Mouse (Mus musculus): Measurements from ENCODE around the gene Fignl1.

Fignl1 gene

GRCm38 (mm10) chr11:11815737-11816136, 7.0 kb upstream of the Fignl1 start:
- intact Hi-C loops (cut with DNase I): loop anchor here (10.0 kb wide), 1 partner anchor 539 kb away; no protein-coding TSS in a partner anchor

GRCm38 (mm10) chr11:11811906-11812480, 3.2 kb upstream of the Fignl1 start:
- intact Hi-C loops (cut with DNase I): loop anchor here (5.0 to 10.0 kb wide), 2 partner anchors 480 to 543 kb away; no protein-coding TSS in a partner anchor

GRCm38 (mm10) chr11:11809404-11810175, 828 bp upstream of the Fignl1 start:
- intact Hi-C loops (cut with DNase I): loop anchor here (5.0 to 10.0 kb wide), 2 partner anchors 483 to 545 kb away; no protein-coding TSS in a partner anchor

GRCm38 (mm10) chr11:11808035-11808819, 535 bp downstream of the Fignl1 start:
- intact Hi-C loops (cut with DNase I): no loop called here

GRCm38 (mm10) chr11:11805951-11806350, 2.8 kb downstream of the Fignl1 start:
- intact Hi-C loops (cut with DNase I): no loop called here

- intact Hi-C loops (cut with DNase I): no loop called here
Measured at GRCm38 (mm10) chr11:11804421-11804820, 4.3 kb downstream of the Fignl1 start.

- intact Hi-C loops (cut with DNase I): no loop called here
Measured at GRCm38 (mm10) chr11:11801067-11801466, 7.7 kb downstream of the Fignl1 start.

- intact Hi-C loops (cut with DNase I): no loop called here
Measured at GRCm38 (mm10) chr11:11800304-11800703, 8.5 kb downstream of the Fignl1 start.

GRCm38 (mm10) chr11:11798690-11799089, 10.1 kb downstream of the Fignl1 start:
- intact Hi-C loops (cut with DNase I): no loop called here

- intact Hi-C loops (cut with DNase I): no loop called here
Measured at GRCm38 (mm10) chr11:11794626-11795025, 14.1 kb downstream of the Fignl1 start.

GRCm38 (mm10) chr11:11788521-11788974, 20.2 kb downstream of the Fignl1 start:
- intact Hi-C loops (cut with DNase I): loop anchor here (1.0 to 2.0 kb wide), 3 partner anchors 231 to 327 kb away; no protein-coding TSS in a partner anchor

- intact Hi-C loops (cut with DNase I): no loop called here
Measured at GRCm38 (mm10) chr11:11785457-11785856, 23.3 kb downstream of the Fignl1 start.

GRCm38 (mm10) chr11:11781728-11782127, 27.0 kb downstream of the Fignl1 start:
- intact Hi-C loops (cut with DNase I): no loop called here

GRCm38 (mm10) chr11:11778345-11778744, 30.4 kb downstream of the Fignl1 start:
- intact Hi-C loops (cut with DNase I): no loop called here

- intact Hi-C loops (cut with DNase I): no loop called here
Measured at GRCm38 (mm10) chr11:11777796-11778195, 31.0 kb downstream of the Fignl1 start.

GRCm38 (mm10) chr11:11777246-11777645, 31.5 kb downstream of the Fignl1 start:
- intact Hi-C loops (cut with DNase I): no loop called here

GRCm38 (mm10) chr11:11776822-11777174, 32.0 kb downstream of the Fignl1 start:
- intact Hi-C loops (cut with DNase I): no loop called here

GRCm38 (mm10) chr11:11776071-11776821, 32.5 kb downstream of the Fignl1 start:
- intact Hi-C loops (cut with DNase I): no loop called here

GRCm38 (mm10) chr11:11774893-11775292, 33.9 kb downstream of the Fignl1 start:
- intact Hi-C loops (cut with DNase I): no loop called here

GRCm38 (mm10) chr11:11774384-11774783, 34.4 kb downstream of the Fignl1 start:
- intact Hi-C loops (cut with DNase I): no loop called here

GRCm38 (mm10) chr11:11772196-11772595, 36.6 kb downstream of the Fignl1 start:
- intact Hi-C loops (cut with DNase I): no loop called here
